Mouse (Mus musculus): ENCODE data around the gene 4933414I15Rik.

- TF ChIP-seq POLR2A (IDR thresholded peaks at IDR 0.05; ENCODE audit: low read depth, low read length) (no peak), CTCF (conservative IDR thresholded peaks at IDR 0.05; ENCODE audit: insufficient read depth, insufficient read length, low read depth, low read length) (no peak)
Observed at GRCm38 (mm10) chr11:50930469-50931014, 13.0 kb downstream of the 4933414I15Rik start.
